Mouse (Mus musculus): ENCODE data around the gene Gfod1. TPM values are rescaled to one million over a fixed set of nuclear protein-coding genes. Genes with fewer than 3 reads are reported as not detected.

Gene Gfod1
- polyA plus RNA-seq, 1 experiment from 2014 or later = 0.23 TPM

DNA sequence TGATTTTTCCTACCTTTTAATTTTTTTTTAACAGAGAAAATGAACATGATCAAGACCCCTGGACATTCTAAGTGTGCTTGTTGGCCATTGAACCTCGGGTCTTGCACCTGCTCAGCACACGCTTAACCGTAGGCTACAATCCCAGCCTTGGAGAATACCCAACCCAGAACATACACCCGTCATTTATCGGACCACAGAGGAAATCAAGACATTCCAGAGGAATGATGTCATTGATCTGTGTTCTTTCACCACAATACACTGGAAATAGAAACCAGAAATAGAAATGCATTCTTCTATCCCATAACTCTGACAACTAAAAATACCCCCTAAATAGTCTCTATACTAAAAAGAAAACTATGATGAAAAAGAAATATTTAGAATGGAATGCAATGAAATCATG is 13.4 kb upstream of the Gfod1 start:
- Histone ChIP-seq H3K4me1 (no peaks in the 10 kb centered on the region), H3K4me3 (no peak overlapping the region), H3K27ac (no peak overlapping the region), H3K27me3 (ENCODE audit: low read depth, poor library complexity, severe bottlenecking) (no peaks in the 10 kb centered on the region), H3K36me3 (no peaks in the 10 kb centered on the region), H3K9me3 (replicated peaks) (no peaks in the 10 kb centered on the region)
- WGBS = 89% methylated on average over 5 of the region's 5 CpGs
- no peak for DNase-seq (ENCODE audit: low spot score)

DNA sequence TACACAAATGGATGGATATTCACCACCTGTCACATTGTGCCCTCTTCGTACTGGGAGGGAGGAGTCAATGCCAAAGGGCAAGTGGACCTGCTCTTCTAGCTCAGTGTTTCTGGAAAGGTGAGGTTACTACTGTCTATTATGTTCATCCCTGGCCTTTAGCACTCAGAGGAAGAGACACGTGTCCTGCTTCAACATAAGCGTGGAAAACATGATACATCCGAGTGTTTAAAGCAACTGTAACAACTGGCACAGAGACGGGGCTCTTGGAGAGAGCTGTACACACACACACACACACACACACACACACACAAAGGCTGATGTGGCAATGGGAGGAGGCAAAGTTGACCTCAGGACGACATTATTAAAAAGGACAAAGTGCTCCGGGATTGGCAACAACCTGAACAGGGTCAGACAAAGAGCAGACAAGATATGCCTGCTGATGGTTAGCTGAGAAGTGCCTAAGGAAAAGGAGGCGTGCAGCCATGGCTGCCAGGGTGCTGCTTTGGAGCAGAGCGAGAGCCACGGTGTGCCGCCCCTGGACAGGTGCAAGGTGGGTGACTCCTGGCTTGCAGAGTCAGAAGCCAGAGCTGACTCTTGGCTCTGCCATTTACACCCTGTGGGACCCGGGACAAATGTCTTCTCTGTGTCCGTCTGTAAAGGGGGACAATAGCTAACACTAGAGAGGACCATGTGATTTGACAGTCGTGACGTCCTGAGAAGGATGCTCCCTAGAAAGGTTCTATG is 1.4 kb upstream of the Gfod1 start:
- H3K9me3 ChIP-seq (replicated peaks) = 0 out of 2 replicates have a peak, but pooled peaks cover 2% of the 10 kb centered on the region
- no peak overlapping the region for H3K27ac ChIP-seq
- H3K27me3 ChIP-seq (ENCODE audit: low read depth, poor library complexity, severe bottlenecking) = peaks cover 59% of the 10 kb centered on the region
- H3K4me3 ChIP-seq = no peak overlapping the region
- 80% methylated on average over 15 of the region's 15 CpGs for WGBS
- peaks cover 27% of the 10 kb centered on the region for H3K4me1 ChIP-seq
- H3K36me3 ChIP-seq = no peaks in the 10 kb centered on the region
- no peak for DNase-seq (ENCODE audit: low spot score)

DNA sequence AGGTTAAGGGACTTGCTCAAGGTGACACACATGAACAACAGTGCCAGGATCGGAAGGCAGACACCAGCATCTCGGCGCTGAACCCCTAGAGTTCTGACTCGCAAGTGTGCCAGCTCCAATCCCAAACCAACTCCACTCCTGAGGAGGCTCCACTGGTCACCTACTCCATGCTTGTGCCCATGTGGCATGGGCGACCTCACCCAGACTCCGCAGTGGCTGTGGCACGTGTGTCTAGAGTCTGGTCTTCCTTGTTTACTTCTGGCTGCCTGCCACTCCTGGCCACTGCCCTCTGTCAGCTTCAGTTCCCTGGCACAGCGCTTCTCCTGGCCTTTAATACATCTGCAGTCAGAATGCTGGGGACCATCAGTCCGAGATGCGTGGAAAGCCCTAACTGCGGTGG is 728 bp upstream of the Gfod1 start:
- peaks cover 27% of the 10 kb centered on the region for H3K4me1 ChIP-seq
- 30% methylated on average over 11 of the region's 11 CpGs for WGBS
- peaks cover 66% of the 10 kb centered on the region for H3K27me3 ChIP-seq (ENCODE audit: low read depth, poor library complexity, severe bottlenecking)
- peak; percentile 36 for DNase-seq (ENCODE audit: low spot score)
- H3K27ac ChIP-seq = no peak overlapping the region
- 0 out of 2 replicates have a peak, but pooled peaks cover 2% of the 10 kb centered on the region for H3K9me3 ChIP-seq (replicated peaks)
- no peaks in the 10 kb centered on the region for H3K36me3 ChIP-seq
- H3K4me3 ChIP-seq = peak overlapping the region; percentile 73

DNA sequence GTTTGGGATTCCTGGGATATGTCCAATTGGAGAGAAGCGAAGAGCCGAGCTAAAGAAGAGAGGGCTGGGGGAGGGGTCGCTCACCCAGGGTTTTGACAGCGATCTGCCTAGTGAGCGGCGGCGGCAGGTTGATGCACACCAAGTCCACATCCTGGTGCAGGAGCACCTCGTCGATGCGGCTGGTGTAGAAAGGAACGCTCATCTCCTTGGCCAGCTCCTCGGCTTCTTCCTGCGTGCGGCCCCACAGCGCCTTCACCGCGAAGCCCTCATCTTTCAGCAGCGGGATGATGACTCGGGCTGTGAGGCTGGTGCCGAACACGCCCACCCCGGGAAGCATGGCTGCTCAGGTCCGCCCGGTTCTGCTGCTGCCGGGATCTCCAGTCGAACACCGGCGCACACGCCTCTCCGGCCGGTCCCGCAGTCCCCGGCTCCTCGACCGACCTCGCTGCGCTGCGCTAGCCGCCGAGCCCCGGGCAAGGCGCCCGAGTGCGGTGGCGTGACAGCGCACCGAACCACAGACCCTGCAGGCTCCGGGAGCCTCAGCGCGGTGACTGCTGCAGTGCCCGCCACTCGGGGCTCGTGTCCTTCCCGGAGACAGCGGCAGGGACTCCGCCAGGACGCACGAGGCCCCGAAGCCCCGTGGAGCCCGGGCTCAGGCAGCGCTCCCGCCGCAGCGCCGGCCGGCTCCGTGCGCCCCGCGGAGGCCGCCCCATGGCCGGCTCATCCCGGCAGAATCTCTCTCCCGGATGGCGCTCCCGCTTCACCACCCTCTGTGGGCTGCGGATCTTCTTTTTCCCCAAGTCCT is 609 bp downstream of the Gfod1 start:
- under 1% methylated on average over 78 of the region's 78 CpGs for WGBS
- H3K4me3 ChIP-seq = peak overlapping the region; percentile 73

DNA sequence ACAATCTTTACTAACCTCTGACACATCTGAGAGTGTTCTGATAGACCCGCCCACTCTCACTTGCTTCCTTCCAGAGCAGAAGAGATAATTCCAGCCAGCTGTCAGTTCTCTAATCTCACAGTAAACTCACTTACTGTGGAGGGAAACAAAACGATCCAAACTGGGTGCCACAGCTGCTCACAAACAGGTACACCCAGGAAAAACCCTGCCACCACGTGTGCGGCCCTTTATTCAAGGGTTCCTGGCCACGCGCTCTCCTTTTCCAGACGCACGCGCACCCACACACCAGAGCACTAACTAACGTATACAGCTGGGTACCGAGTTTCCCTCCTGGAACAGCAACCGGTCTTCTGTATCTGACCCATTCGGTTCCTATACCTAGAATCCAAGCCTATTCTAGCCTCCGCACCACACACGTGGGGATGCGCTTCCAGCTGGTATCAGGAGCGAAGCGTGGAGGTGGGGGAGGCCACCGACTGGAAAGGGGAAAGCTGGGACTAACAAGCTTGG is 1.3 kb downstream of the Gfod1 start:
- peak overlapping the region; percentile 73 for H3K4me3 ChIP-seq
- no peak for DNase-seq (ENCODE audit: low spot score)
- H3K27ac ChIP-seq = no peak overlapping the region
- peaks cover 27% of the 10 kb centered on the region for H3K4me1 ChIP-seq
- no peaks in the 10 kb centered on the region for H3K36me3 ChIP-seq
- H3K27me3 ChIP-seq (ENCODE audit: low read depth, poor library complexity, severe bottlenecking) = peaks cover 73% of the 10 kb centered on the region
- WGBS = 4% methylated on average over 19 of the region's 19 CpGs
- H3K9me3 ChIP-seq (replicated peaks) = no peaks in the 10 kb centered on the region

More for the DNA sequence above, 609 bp downstream of the Gfod1 start:
- Histone ChIP-seq H3K27me3 (ENCODE audit: low read depth, poor library complexity, severe bottlenecking) (peaks cover 73% of the 10 kb centered on the region), H3K4me1 (peaks cover 27% of the 10 kb centered on the region), H3K27ac (peak overlapping the region; percentile 75), H3K9me3 (replicated peaks) (no peaks in the 10 kb centered on the region), H3K36me3 (no peaks in the 10 kb centered on the region)
- peak; percentile 69 for DNase-seq (ENCODE audit: low spot score)

DNA sequence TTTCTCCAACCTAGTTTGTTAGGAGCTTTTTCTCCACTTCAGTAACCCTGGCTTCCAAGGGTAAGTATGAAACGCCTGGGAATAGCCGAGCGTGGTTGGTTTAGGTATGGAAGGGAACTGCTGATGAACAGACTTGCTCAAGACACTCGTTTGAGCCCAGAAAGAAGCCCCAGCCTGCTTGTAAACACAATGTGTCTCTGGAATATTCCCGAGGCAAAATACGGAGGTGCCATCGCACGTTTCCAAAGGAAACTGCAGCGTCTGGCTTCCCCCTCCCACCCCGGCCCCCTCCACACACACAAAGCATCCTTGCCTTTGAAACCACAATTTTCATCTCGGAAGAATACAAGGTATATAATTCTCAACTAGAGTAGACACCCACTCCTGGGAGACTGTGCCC is 1.7 kb downstream of the Gfod1 start:
- no peaks in the 10 kb centered on the region for H3K9me3 ChIP-seq (replicated peaks)
- H3K27ac ChIP-seq = no peak overlapping the region
- H3K36me3 ChIP-seq = no peaks in the 10 kb centered on the region
- peaks cover 27% of the 10 kb centered on the region for H3K4me1 ChIP-seq
- 9% methylated on average over 11 of the region's 11 CpGs for WGBS
- no peak for DNase-seq (ENCODE audit: low spot score)
- peak overlapping the region; percentile 73 for H3K4me3 ChIP-seq
- H3K27me3 ChIP-seq (ENCODE audit: low read depth, poor library complexity, severe bottlenecking) = peaks cover 73% of the 10 kb centered on the region

DNA sequence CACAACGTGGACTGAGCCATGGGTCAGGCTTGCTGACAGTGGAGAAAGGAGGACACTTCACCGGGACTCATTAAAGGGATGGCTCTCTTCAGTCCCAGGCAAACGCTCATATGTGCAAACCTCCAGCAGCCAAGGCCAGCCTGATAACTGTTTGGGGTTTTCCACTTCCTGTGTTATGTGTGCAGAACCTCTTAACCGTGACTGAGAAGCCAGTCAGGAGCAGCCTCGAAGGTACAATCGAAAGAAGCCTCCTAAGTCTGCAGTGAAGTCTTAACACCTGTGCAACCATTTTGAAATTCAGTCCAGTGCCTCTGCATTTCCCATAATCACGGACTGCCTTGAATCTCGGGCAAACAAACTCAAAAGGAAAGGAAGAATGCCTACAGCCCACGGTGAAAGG is 3.1 kb downstream of the Gfod1 start:
- no peak overlapping the region for H3K27ac ChIP-seq
- H3K27me3 ChIP-seq (ENCODE audit: low read depth, poor library complexity, severe bottlenecking) = peaks cover 61% of the 10 kb centered on the region
- H3K4me3 ChIP-seq = no peak overlapping the region
- no peaks in the 10 kb centered on the region for H3K9me3 ChIP-seq (replicated peaks)
- H3K4me1 ChIP-seq = peaks cover 27% of the 10 kb centered on the region
- WGBS = 36% methylated on average over 9 of the region's 9 CpGs
- no peaks in the 10 kb centered on the region for H3K36me3 ChIP-seq
- DNase-seq (ENCODE audit: low spot score) = no peak

DNA sequence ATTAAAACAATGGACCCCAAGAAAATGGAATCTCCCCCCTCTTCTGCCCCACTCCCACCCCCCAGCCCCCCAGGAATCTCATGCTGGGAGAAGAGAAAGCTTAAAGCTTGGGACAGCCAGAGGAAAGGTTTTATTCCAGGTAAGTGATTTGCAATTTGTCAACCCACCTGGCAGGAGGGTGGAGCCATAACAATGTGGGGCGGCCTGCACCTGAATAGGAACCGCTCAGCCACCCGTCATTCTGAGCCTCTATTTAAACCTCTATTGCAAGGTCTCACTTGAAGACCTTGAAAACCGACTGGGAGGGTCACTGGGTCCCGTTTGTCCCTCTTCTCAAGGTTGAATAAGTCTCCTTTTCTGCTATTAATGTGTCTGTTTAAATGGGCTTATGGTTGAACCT is 3.6 kb downstream of the Gfod1 start:
- peaks cover 27% of the 10 kb centered on the region for H3K4me1 ChIP-seq
- 18% methylated on average over 5 of the region's 5 CpGs for WGBS
- peaks cover 56% of the 10 kb centered on the region for H3K27me3 ChIP-seq (ENCODE audit: low read depth, poor library complexity, severe bottlenecking)

DNA sequence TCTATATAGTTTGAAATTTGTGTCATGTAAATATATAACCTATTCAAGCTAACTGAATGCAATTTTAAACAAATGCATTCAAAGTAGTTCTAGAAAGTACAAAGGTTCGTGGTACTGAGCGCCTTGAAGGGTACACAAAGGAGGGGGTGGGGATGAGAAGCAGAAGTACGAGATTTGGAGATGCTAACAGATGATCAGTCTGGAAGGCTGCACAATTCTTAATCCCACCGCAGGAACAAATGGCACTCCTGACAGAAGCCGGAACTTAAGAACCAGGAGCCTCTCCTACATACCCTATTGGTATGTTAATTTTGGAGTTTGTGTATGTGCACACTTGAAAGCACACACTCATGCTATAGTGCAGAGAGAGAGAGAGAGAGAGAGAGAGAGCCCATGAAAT is 4.8 kb downstream of the Gfod1 start:
- Histone ChIP-seq H3K36me3 (no peaks in the 10 kb centered on the region), H3K4me1 (peaks cover 20% of the 10 kb centered on the region), H3K4me3 (no peak overlapping the region), H3K9me3 (replicated peaks) (no peaks in the 10 kb centered on the region), H3K27me3 (ENCODE audit: low read depth, poor library complexity, severe bottlenecking) (peaks cover 48% of the 10 kb centered on the region), H3K27ac (no peak overlapping the region)
- WGBS = 66% methylated on average over 5 of the region's 5 CpGs
- no peak for DNase-seq (ENCODE audit: low spot score)

More for the DNA sequence above, 3.6 kb downstream of the Gfod1 start:
- no peaks in the 10 kb centered on the region for H3K9me3 ChIP-seq (replicated peaks)
- no peak for DNase-seq (ENCODE audit: low spot score)
- no peak overlapping the region for H3K27ac ChIP-seq
- no peak overlapping the region for H3K4me3 ChIP-seq
- no peaks in the 10 kb centered on the region for H3K36me3 ChIP-seq

DNA sequence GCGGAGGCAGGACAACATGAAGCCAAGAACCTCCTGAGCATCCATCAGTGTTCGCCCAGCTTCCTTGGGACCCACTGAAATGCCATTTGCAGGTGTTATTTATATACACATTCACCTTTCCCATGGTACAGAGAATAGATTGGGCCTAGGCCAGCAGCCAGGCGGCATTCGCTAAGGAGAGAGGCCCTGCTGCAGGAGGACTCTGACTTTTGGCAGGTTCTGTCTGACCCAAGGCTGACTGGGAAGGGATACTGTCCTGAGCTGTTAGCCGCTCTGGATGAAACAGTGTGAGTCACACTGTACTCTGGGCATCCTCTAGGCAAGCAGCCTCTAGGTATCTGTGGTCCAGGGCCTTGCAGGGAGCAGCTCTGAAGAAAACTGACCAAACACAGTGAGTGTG is 6.4 kb downstream of the Gfod1 start:
- DNase-seq (ENCODE audit: low spot score) = no peak
- H3K9me3 ChIP-seq (replicated peaks) = no peaks in the 10 kb centered on the region
- no peaks in the 10 kb centered on the region for H3K36me3 ChIP-seq
- H3K27ac ChIP-seq = no peak overlapping the region
- peaks cover 6% of the 10 kb centered on the region for H3K4me1 ChIP-seq
- WGBS = 97% methylated on average over 5 of the region's 5 CpGs
- H3K27me3 ChIP-seq (ENCODE audit: low read depth, poor library complexity, severe bottlenecking) = peaks cover 35% of the 10 kb centered on the region
- no peak overlapping the region for H3K4me3 ChIP-seq

DNA sequence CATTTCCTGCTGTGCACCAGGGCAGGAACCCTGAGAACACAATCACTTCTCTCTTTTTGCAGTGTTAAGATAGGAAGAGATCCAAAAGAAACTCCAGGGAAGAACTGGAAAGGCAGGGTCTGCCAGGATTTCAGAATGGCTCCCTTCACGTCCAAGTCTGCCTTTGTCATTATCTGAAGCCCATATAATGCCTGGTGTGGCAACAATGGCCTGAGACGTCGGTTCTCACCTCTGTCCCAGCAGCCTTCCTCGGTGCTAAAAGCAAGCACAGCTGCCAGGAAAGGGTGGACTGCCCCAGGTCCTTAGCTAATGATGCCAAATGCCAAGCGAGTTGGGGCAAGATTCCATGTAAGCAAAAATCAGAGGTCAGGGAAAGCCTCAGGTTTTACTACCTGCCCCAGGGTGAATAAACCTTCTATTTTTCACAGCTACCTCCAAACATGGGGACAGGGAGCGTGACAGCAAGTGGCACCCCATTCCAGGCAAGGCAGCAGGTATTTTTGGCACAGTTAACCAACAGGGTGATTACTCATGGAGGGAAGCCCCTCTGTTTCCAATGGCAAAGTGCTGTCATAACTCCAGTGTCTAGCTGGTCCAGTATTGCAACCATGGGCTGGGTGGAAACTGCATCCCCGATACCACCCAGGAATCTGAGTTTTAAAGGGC is 7.7 kb downstream of the Gfod1 start:
- no peaks in the 10 kb centered on the region for H3K36me3 ChIP-seq

DNA sequence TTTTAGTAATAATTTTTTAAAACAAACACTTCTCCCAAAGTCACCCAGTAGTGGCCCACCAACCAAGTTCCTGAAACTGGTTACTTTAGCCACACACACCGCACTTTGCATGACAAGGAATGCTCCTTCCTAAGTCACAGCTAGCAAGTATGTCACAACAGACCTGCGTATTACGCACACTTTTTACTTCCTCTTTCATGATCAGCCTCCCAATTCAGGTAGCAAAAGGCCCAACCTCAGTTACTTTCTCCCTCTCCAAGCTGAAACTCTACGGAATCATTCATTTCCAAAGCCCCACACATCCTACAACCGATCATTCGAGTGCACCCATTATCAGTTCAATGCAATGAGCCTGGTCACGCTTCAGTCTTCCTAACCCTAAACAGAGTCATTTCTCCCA is 8.3 kb downstream of the Gfod1 start:
- WGBS = 88% methylated on average over 7 of the region's 7 CpGs
- H3K27ac ChIP-seq = no peak overlapping the region
- H3K36me3 ChIP-seq = no peaks in the 10 kb centered on the region
- no peaks in the 10 kb centered on the region for H3K9me3 ChIP-seq (replicated peaks)
- no peak overlapping the region for H3K4me3 ChIP-seq
- DNase-seq (ENCODE audit: low spot score) = no peak
- peaks cover 17% of the 10 kb centered on the region for H3K27me3 ChIP-seq (ENCODE audit: low read depth, poor library complexity, severe bottlenecking)
- H3K4me1 ChIP-seq = no peaks in the 10 kb centered on the region

More for the DNA sequence above, 7.7 kb downstream of the Gfod1 start:
- no peak for DNase-seq (ENCODE audit: low spot score)
- H3K27ac ChIP-seq = no peak overlapping the region
- no peaks in the 10 kb centered on the region for H3K4me1 ChIP-seq
- H3K9me3 ChIP-seq (replicated peaks) = no peaks in the 10 kb centered on the region
- no peak overlapping the region for H3K4me3 ChIP-seq
- 66% methylated on average over 7 of the region's 7 CpGs for WGBS
- H3K27me3 ChIP-seq (ENCODE audit: low read depth, poor library complexity, severe bottlenecking) = peaks cover 23% of the 10 kb centered on the region
